In the genomic region with DNA sequence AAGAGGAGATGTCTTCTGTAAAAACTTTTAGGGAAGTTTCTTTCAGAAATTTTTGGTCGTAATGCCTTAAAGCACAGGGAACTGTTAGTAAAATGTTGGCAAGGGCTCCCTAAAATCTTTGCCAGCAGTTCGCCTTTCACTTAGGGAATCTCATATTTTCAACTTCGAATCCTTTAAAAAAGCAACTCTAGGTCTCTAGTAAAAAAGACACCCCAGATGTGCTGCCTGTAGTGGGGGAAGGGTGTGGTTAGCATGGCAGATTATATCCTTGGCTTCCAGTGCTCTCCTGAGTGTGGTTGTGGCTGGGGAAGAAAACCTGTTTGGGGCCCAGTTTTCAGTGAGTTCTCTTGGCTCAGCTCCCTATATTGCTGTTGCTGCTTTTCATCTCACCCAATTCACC, we compare ENCODE assay signal across 16 mouse cellular contexts.
DNase-seq lines count a peak whose midpoint lies in the region; ATAC-seq lines count a peak whose summit lies in the region.
"Had no signal": no experiment of that assay in that cellular context is flagged by ENCODE, and none has a peak within 500 bp of the region (broad histone marks: within the 10 kb centered on the region; RNA-seq: fewer than 3 reads in every experiment).

No protein-coding gene starts in this region.

- 89% methylated on average over 3 of the region's 3 CpGs for WGBS in forebrain, embryonic 14.5 days
- 89% methylated on average over 3 of the region's 3 CpGs for WGBS in forebrain, embryonic 13.5 days
- WGBS in heart, embryonic 11.5 days (ENCODE audit: insufficient replicate concordance): 77% methylated on average over 3 of the region's 3 CpGs
- WGBS in midbrain, embryonic 15.5 days: 89% methylated on average over 3 of the region's 3 CpGs

- H3K36me3 ChIP-seq in forebrain, embryonic 14.5 days (ENCODE audit: control insufficient read depth, insufficient read depth, low read length): no peaks in the 10 kb centered on the region
- no peaks in the 10 kb centered on the region for H3K36me3 ChIP-seq in forebrain, embryonic 13.5 days (ENCODE audit: poor library complexity, severe bottlenecking)
- H3K36me3 ChIP-seq in heart, embryonic 11.5 days (ENCODE audit: control insufficient read depth, insufficient read depth, low read length): no peaks in the 10 kb centered on the region
- no peaks in the 10 kb centered on the region for H3K36me3 ChIP-seq in midbrain, embryonic 15.5 days (replicated peaks)
- H3K36me3 ChIP-seq: limb, embryonic 12.5 days had no signal

- H3K9ac ChIP-seq in forebrain, embryonic 14.5 days (ENCODE audit: low read length): no peak overlapping the region
- H3K9ac ChIP-seq in forebrain, embryonic 13.5 days: no peak overlapping the region
- H3K9ac ChIP-seq in heart, embryonic 11.5 days (ENCODE audit: low read depth, low read length): no peak overlapping the region
- no peak overlapping the region for H3K9ac ChIP-seq in midbrain, embryonic 15.5 days
- H3K9ac ChIP-seq: hindbrain, embryonic 14.5 days; limb, embryonic 12.5 days had no signal

- ATAC-seq in forebrain, embryonic 14.5 days: no peak
- ATAC-seq in forebrain, embryonic 13.5 days: no peak
- ATAC-seq in heart, embryonic 11.5 days (replicated peaks; ENCODE audit: insufficient number of reproducible peaks, low FRiP score, low TSS enrichment): no peak
- no peak for ATAC-seq in erythroid progenitor cell, adult 5-6 weeks (replicated peaks; ENCODE audit: low FRiP score, poor library complexity, severe bottlenecking)
- no peak for ATAC-seq in midbrain, embryonic 15.5 days (replicated peaks)
- ATAC-seq: Patski had no signal

- no peaks in the 10 kb centered on the region for H3K27me3 ChIP-seq in forebrain, embryonic 14.5 days (replicated peaks; ENCODE audit: control insufficient read depth, insufficient read depth, low read length)
- no peaks in the 10 kb centered on the region for H3K27me3 ChIP-seq in forebrain, embryonic 13.5 days
- no peaks in the 10 kb centered on the region for H3K27me3 ChIP-seq in heart, embryonic 11.5 days (ENCODE audit: control insufficient read depth, insufficient read depth, low read length)
- H3K27me3 ChIP-seq in midbrain, embryonic 15.5 days (replicated peaks): no peaks in the 10 kb centered on the region
- H3K27me3 ChIP-seq: limb, embryonic 12.5 days; megakaryocyte, embryonic 14.5 days; Patski had no signal

- no peak overlapping the region for H3K27ac ChIP-seq in forebrain, embryonic 14.5 days (ENCODE audit: low read depth, low read length)
- no peak overlapping the region for H3K27ac ChIP-seq in forebrain, embryonic 13.5 days
- no peak overlapping the region for H3K27ac ChIP-seq in heart, embryonic 11.5 days (ENCODE audit: low read depth, low read length)
- no peak overlapping the region for H3K27ac ChIP-seq in midbrain, embryonic 15.5 days
- H3K27ac ChIP-seq: hindbrain, embryonic 14.5 days; limb, embryonic 12.5 days had no signal

- DNase-seq in forebrain, embryonic 14.5 days (ENCODE audit: low spot score): peak; percentile 4
- peak; percentile 12 for DNase-seq in heart, postnatal 10 days
- peak; percentile 27 to 37 for DNase-seq in left cerebral cortex, adult 18-20 months (ENCODE audit: low spot score in 2 of 2)
- DNase-seq in right cerebral cortex, postnatal 10 days (ENCODE audit: low spot score in 2 of 2): peak; percentile 59 to 77
- DNase-seq: cerebellum, adult 2 months; kidney, adult 11 months; kidney, postnatal 4 days; lung, adult 2 months had no signal

- no peak overlapping the region for H3K4me2 ChIP-seq in forebrain, embryonic 14.5 days (ENCODE audit: low read length)
- H3K4me2 ChIP-seq in forebrain, embryonic 13.5 days: no peak overlapping the region
- no peak overlapping the region for H3K4me2 ChIP-seq in heart, embryonic 11.5 days
- H3K4me2 ChIP-seq in midbrain, embryonic 15.5 days: no peak overlapping the region
- H3K4me2 ChIP-seq: hindbrain, embryonic 14.5 days; limb, embryonic 12.5 days had no signal

- no peaks in the 10 kb centered on the region for H3K9me3 ChIP-seq in forebrain, embryonic 14.5 days (replicated peaks; ENCODE audit: control insufficient read depth, low read length)
- no peaks in the 10 kb centered on the region for H3K9me3 ChIP-seq in forebrain, embryonic 13.5 days (replicated peaks)
- no peaks in the 10 kb centered on the region for H3K9me3 ChIP-seq in heart, embryonic 11.5 days (replicated peaks; ENCODE audit: control insufficient read depth, low read length)
- H3K9me3 ChIP-seq in midbrain, embryonic 15.5 days: no peaks in the 10 kb centered on the region
- H3K9me3 ChIP-seq: limb, embryonic 12.5 days; megakaryocyte, embryonic 14.5 days had no signal

- no peak overlapping the region for H3K4me3 ChIP-seq in forebrain, embryonic 14.5 days (ENCODE audit: low read depth, low read length)
- no peak overlapping the region for H3K4me3 ChIP-seq in forebrain, embryonic 13.5 days
- H3K4me3 ChIP-seq in heart, embryonic 11.5 days (ENCODE audit: low read depth, low read length): no peak overlapping the region
- no peak overlapping the region for H3K4me3 ChIP-seq in midbrain, embryonic 15.5 days
- H3K4me3 ChIP-seq: limb, embryonic 12.5 days; megakaryocyte, embryonic 14.5 days had no signal

- no peaks in the 10 kb centered on the region for H3K4me1 ChIP-seq in forebrain, embryonic 14.5 days (ENCODE audit: control insufficient read depth, insufficient read depth, low read length)
- H3K4me1 ChIP-seq in forebrain, embryonic 13.5 days: no peaks in the 10 kb centered on the region
- H3K4me1 ChIP-seq in heart, embryonic 11.5 days (ENCODE audit: control insufficient read depth, insufficient read depth, low read length): no peaks in the 10 kb centered on the region
- no peaks in the 10 kb centered on the region for H3K4me1 ChIP-seq in midbrain, embryonic 15.5 days
- H3K4me1 ChIP-seq: limb, embryonic 12.5 days; megakaryocyte, embryonic 14.5 days had no signal

- intact Hi-C loops in heart, postnatal 10 days (cut with DNase I): no loop called here

Comparison
In these comparisons a context has a peak if more than half of its experiments do, and no peak if none do; other contexts are left out.
1. DNase-seq: peak in every context shown above with its lines; median percentile 68 in right cerebral cortex, postnatal 10 days; 32 in left cerebral cortex, adult 18-20 months; 12 in heart, postnatal 10 days; 4 in forebrain, embryonic 14.5 days.